Mouse (Mus musculus) embryonic facial prominence, embryonic 13.5 days (tissue): ENCODE measurements at regions not wholly inside any gene's neighbourhood (a gene's known extent, or its start where the extent isn't known, plus 50 kb on each side); places are given as distances from the start of the nearest gene placed in this dataset.

Experiments
- ATAC-seq: fragments of 200-750 bp; cut with Nextera tagmentation; 2 replicates; pipeline ENCODE4 v1.8.0; 2017; ENCODE audit warnings: low read depth; ENCODE audit not compliant: insufficient number of reproducible peaks, insufficient read depth, low FRiP score, low TSS enrichment
- H3K27ac ChIP-seq: fragments of 300-500 bp; sonication (generic); 2 replicates; pipeline ENCODE4 v1.5.1; 2015; ENCODE audit warnings: moderate library complexity, mild to moderate bottlenecking, inconsistent platforms
- H3K27me3 ChIP-seq: fragments of 300-500 bp; sonication (generic); 2 replicates; pipeline ENCODE4 v1.6.1; 2015; ENCODE audit warnings: mild to moderate bottlenecking, inconsistent platforms
- H3K36me3 ChIP-seq: fragments of 300-500 bp; sonication (generic); 2 replicates; pipeline ENCODE4 v1.6.1; 2015; ENCODE audit warnings: mild to moderate bottlenecking, inconsistent platforms
- H3K4me1 ChIP-seq: fragments of 300-500 bp; sonication (generic); 2 replicates; pipeline ENCODE4 v1.6.1; 2015; ENCODE audit warnings: inconsistent platforms
- H3K4me2 ChIP-seq: fragments of 300-500 bp; sonication (generic); 2 replicates; pipeline ENCODE4 v1.6.1; 2015; ENCODE audit warnings: moderate library complexity, mild to moderate bottlenecking, inconsistent platforms
- H3K4me3 ChIP-seq: fragments of 300-500 bp; sonication (generic); 2 replicates; pipeline ENCODE4 v1.5.1; 2015; ENCODE audit warnings: mild to moderate bottlenecking, inconsistent platforms
- H3K9ac ChIP-seq: fragments of 300-500 bp; sonication (generic); 2 replicates; pipeline ENCODE4 v1.6.1; 2015; ENCODE audit warnings: mild to moderate bottlenecking, inconsistent platforms
- H3K9me3 ChIP-seq: fragments of 300-500 bp; sonication (generic); 2 replicates; pipeline ENCODE4 v1.6.1; 2016; ENCODE audit warnings: inconsistent platforms
- WGBS: fragments of 180-500 bp; shearing (Covaris S2); methylation state at CpG from one replicate; pipeline ENCODE4 v1.1.7; 2015; ENCODE audit warnings: mixed read lengths; 5-methylcytosine and 5-hydroxymethylcytosine counted together

DNA sequence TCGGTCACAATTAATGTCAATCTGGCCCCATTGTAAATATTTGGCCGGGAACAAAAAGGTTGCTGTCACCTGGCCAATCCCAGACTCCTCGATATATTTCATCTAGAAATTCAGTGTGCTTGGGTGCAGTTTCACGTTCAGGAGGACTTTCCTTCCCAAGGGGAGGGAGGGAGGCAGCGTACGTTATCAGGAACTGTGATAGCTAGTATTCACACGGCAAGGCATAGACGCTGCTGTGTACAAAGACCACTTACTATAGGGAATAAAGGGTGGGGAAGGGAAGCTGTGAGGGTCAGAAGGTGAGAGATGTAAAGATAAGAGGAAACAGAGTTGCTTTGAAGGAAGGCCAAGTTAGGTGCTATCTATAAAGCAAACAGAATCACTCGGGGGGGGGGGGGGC lies 132.7 kb upstream of the Sox9 start:
- Histone ChIP-seq H3K4me3 (no peak overlapping the region), H3K4me1 (peaks cover 19% of the 10 kb centered on the region), H3K27me3 (0 out of 2 replicates have a peak, but pooled peaks cover 3% of the 10 kb centered on the region), H3K4me2 (no peak overlapping the region), H3K27ac (no peak overlapping the region), H3K36me3 (no peaks in the 10 kb centered on the region), H3K9ac (no peak overlapping the region), H3K9me3 (no peaks in the 10 kb centered on the region)
- WGBS: 32% methylated on average over 9 of the region's 9 CpGs
- ATAC-seq: no peak

GRCm38 (mm10) chr11:112657410-112658159 lies 124.4 kb upstream of the Sox9 start:
- H3K9me3 ChIP-seq: no peaks in the 10 kb centered on the region
- 28% methylated on average over 11 of the region's 11 CpGs for WGBS
- peaks cover 3% of the 10 kb centered on the region; the same call in 1 of the 2 replicates for H3K27me3 ChIP-seq
- H3K4me2 ChIP-seq: peak overlapping the region; percentile 20; the same call in 1 of the 2 replicates
- H3K9ac ChIP-seq: no peak overlapping the region
- peaks cover 9% of the 10 kb centered on the region for H3K4me1 ChIP-seq
- ATAC-seq: peak; percentile 71; the same call in 1 of the 2 replicates
- no peak overlapping the region for H3K27ac ChIP-seq
- no peaks in the 10 kb centered on the region for H3K36me3 ChIP-seq
- H3K4me3 ChIP-seq: no peak overlapping the region

DNA sequence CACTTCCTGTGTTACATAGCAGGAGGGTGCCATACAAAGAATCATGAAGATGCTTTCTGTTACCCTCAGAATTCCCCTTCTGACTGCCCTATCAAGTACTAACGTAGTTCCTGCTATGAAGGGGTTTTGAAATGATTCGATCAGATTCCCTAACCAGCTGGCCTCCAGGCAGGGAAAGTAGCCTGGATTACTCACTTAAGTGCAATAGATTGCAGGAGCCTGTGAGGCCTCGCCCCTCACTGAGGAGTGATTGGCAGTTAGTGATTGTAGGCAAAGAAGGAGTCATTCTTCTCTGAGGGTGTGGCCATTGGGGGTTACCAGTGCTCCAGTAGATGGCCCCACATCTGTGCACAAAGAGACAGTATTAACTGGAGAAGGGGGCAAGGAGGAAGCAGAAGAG lies 122.1 kb upstream of the Sox9 start:
- no peak overlapping the region for H3K27ac ChIP-seq
- 50% methylated on average over 3 of the region's 3 CpGs for WGBS
- no peaks in the 10 kb centered on the region for H3K9me3 ChIP-seq
- no peak for ATAC-seq
- no peaks in the 10 kb centered on the region for H3K36me3 ChIP-seq
- H3K4me2 ChIP-seq: no peak overlapping the region
- H3K27me3 ChIP-seq: peaks cover 7% of the 10 kb centered on the region; the same call in 1 of the 2 replicates
- H3K9ac ChIP-seq: no peak overlapping the region
- no peak overlapping the region for H3K4me3 ChIP-seq
- peaks cover 9% of the 10 kb centered on the region for H3K4me1 ChIP-seq

- WGBS: 83% methylated on average over 7 of the region's 7 CpGs
- peaks cover 9% of the 10 kb centered on the region for H3K4me1 ChIP-seq
- ATAC-seq: no peak
- no peaks in the 10 kb centered on the region for H3K9me3 ChIP-seq
- peaks cover 9% of the 10 kb centered on the region; the same call in 1 of the 2 replicates for H3K27me3 ChIP-seq
- H3K36me3 ChIP-seq: no peaks in the 10 kb centered on the region
- no peak overlapping the region for H3K27ac ChIP-seq
- H3K4me3 ChIP-seq: no peak overlapping the region
- H3K4me2 ChIP-seq: no peak overlapping the region
- no peak overlapping the region for H3K9ac ChIP-seq
Measured at GRCm38 (mm10) chr11:112661426-112661825, 120.6 kb upstream of the Sox9 start.

DNA sequence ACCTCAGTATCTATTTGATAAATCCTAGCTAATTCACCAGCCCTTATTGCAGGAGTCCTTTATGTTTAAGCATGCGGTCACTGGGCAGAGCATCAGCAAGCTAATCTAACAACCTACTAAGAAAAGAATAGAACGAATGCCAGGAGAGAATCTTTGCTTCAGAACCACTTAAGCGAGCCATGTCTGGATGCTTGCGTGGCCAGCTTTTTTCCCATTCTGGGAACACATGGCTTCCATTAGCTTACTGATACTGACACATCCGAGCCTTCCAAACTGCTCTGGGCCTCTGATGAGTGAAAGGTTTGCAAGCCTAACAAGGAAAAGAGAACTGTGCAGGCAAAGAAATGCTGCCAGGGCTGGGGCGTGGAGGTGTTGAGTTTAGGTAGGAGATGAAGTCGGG lies 114.7 kb upstream of the Sox9 start:
- Histone ChIP-seq H3K4me1 (peaks cover 6% of the 10 kb centered on the region), H3K4me3 (no peak overlapping the region), H3K27me3 (peaks cover 9% of the 10 kb centered on the region; the same call in 1 of the 2 replicates), H3K4me2 (no peak overlapping the region), H3K36me3 (no peaks in the 10 kb centered on the region), H3K27ac (no peak overlapping the region), H3K9ac (no peak overlapping the region), H3K9me3 (no peaks in the 10 kb centered on the region)
- WGBS: 42% methylated on average over 7 of the region's 7 CpGs
- ATAC-seq: no peak

- ATAC-seq: no peak
- Histone ChIP-seq H3K4me1 (peaks cover 5% of the 10 kb centered on the region), H3K27me3 (no peaks in the 10 kb centered on the region), H3K4me3 (no peak overlapping the region), H3K27ac (no peak overlapping the region), H3K9ac (no peak overlapping the region), H3K36me3 (no peaks in the 10 kb centered on the region), H3K4me2 (no peak overlapping the region), H3K9me3 (no peaks in the 10 kb centered on the region)
- 78% methylated on average over 4 of the region's 4 CpGs for WGBS
Measured at GRCm38 (mm10) chr11:112672086-112672485, 109.9 kb upstream of the Sox9 start.

DNA sequence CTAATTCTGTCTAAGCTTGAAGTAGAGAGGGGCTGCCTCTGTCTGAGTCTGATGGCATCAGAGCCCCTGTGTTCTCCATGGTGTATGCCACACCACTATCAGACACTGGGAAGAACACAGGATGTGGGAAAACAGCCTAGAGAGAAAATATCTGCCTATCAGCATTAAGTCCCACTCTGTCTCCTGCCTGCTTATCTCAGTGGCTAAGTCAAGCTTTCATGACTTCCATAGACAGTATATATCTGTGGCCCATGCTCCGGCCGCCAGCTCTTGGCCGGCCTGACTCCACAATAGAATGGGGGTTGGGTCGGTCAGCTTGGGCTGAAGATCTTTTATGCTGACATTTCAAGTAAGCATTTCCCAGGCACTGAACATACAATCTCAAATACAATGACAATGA lies 92.0 kb upstream of the Sox9 start:
- WGBS: 87% methylated on average over 4 of the region's 4 CpGs
- no peak for ATAC-seq
- no peak overlapping the region for H3K9ac ChIP-seq
- H3K36me3 ChIP-seq: no peaks in the 10 kb centered on the region
- no peaks in the 10 kb centered on the region for H3K9me3 ChIP-seq
- H3K27me3 ChIP-seq: no peaks in the 10 kb centered on the region
- 0 out of 2 replicates have a peak, but pooled peaks cover 3% of the 10 kb centered on the region for H3K4me1 ChIP-seq
- no peak overlapping the region for H3K4me3 ChIP-seq
- H3K27ac ChIP-seq: no peak overlapping the region
- H3K4me2 ChIP-seq: no peak overlapping the region

- no peak overlapping the region for H3K27ac ChIP-seq
- H3K9me3 ChIP-seq: no peaks in the 10 kb centered on the region
- H3K4me3 ChIP-seq: no peak overlapping the region
- no peak overlapping the region for H3K4me2 ChIP-seq
- no peak overlapping the region for H3K9ac ChIP-seq
- no peaks in the 10 kb centered on the region for H3K36me3 ChIP-seq
- ATAC-seq: no peak
- H3K4me1 ChIP-seq: 0 out of 2 replicates have a peak, but pooled peaks cover 12% of the 10 kb centered on the region
- no peaks in the 10 kb centered on the region for H3K27me3 ChIP-seq
- WGBS: 80% methylated on average over 10 of the region's 10 CpGs
Measured at GRCm38 (mm10) chr11:112706091-112706490, 75.9 kb upstream of the Sox9 start.

GRCm38 (mm10) chr11:112708119-112708730 lies 73.8 kb upstream of the Sox9 start:
- no peak overlapping the region for H3K27ac ChIP-seq
- no peak overlapping the region for H3K4me2 ChIP-seq
- no peaks in the 10 kb centered on the region for H3K9me3 ChIP-seq
- no peaks in the 10 kb centered on the region for H3K36me3 ChIP-seq
- H3K9ac ChIP-seq: no peak overlapping the region
- no peak overlapping the region for H3K4me3 ChIP-seq
- WGBS: 51% methylated on average over 11 of the region's 11 CpGs
- 0 out of 2 replicates have a peak, but pooled peaks cover 20% of the 10 kb centered on the region for H3K4me1 ChIP-seq
- ATAC-seq: no peak
- H3K27me3 ChIP-seq: no peaks in the 10 kb centered on the region

- no peak overlapping the region for H3K4me3 ChIP-seq
- no peak overlapping the region for H3K9ac ChIP-seq
- no peaks in the 10 kb centered on the region for H3K36me3 ChIP-seq
- WGBS: 20% methylated on average over 5 of the region's 5 CpGs
- ATAC-seq: no peak
- H3K4me2 ChIP-seq: no peak overlapping the region
- no peak overlapping the region for H3K27ac ChIP-seq
- no peaks in the 10 kb centered on the region for H3K9me3 ChIP-seq
- H3K27me3 ChIP-seq: no peaks in the 10 kb centered on the region
- 0 out of 2 replicates have a peak, but pooled peaks cover 18% of the 10 kb centered on the region for H3K4me1 ChIP-seq
Measured at GRCm38 (mm10) chr11:112711656-112712055, 70.4 kb upstream of the Sox9 start.

- Histone ChIP-seq H3K36me3 (no peaks in the 10 kb centered on the region), H3K27ac (no peak overlapping the region), H3K4me3 (no peak overlapping the region), H3K4me2 (no peak overlapping the region), H3K27me3 (no peaks in the 10 kb centered on the region), H3K9me3 (no peaks in the 10 kb centered on the region; the same call in 1 of the 2 replicates), H3K9ac (no peak overlapping the region), H3K4me1 (no peaks in the 10 kb centered on the region)
- no peak for ATAC-seq
- 86% methylated on average over 2 of the region's 2 CpGs for WGBS
Measured at GRCm38 (mm10) chr11:112718547-112718946, 63.5 kb upstream of the Sox9 start.

GRCm38 (mm10) chr11:112720652-112721051 lies 61.4 kb upstream of the Sox9 start:
- Histone ChIP-seq H3K9ac (no peak overlapping the region), H3K27ac (no peak overlapping the region), H3K9me3 (no peaks in the 10 kb centered on the region; the same call in 1 of the 2 replicates), H3K4me1 (no peaks in the 10 kb centered on the region), H3K4me2 (no peak overlapping the region), H3K4me3 (no peak overlapping the region), H3K27me3 (no peaks in the 10 kb centered on the region), H3K36me3 (no peaks in the 10 kb centered on the region)
- ATAC-seq: no peak
- WGBS: 85% methylated on average over 4 of the region's 4 CpGs
